Mouse (Mus musculus): ENCODE measurements around the gene Tom1. TPM values are rescaled to one million over a fixed set of nuclear protein-coding genes. Genes with fewer than 3 reads are reported as not detected.

Gene Tom1
- total RNA-seq, 2 experiments from 2014 or later: 37.2 to 47.1 TPM

- intact Hi-C loops (cut with DNase I): no loop called here
- no peak for DNase-seq (ENCODE audit: low spot score in 2 of 2)
These were observed 6.2 kb downstream of the Tom1 start for GRCm38 (mm10) chr8:75039754-75040153.

DNA sequence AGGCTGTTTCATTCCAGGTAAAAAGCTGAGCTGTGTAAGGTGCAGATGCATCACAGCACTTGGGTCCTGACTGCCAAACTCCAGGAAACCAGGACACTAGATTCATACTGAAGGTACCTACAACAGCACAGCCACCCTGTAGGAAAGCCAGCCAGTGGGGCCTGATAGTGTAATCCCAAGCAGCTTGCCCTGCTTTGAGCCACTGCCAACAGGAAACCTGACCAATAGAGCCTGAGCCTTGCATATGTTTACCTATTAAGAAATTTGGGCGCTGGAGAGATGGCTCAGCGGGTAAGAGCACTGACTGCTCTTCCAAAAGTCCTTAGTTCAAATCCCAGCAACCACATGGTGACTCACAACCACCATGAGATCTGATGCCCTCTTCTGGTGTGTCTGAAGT, 8.7 kb downstream of the Tom1 start:
- intact Hi-C loops (cut with DNase I): no loop called here
- DNase-seq (ENCODE audit: low spot score in 2 of 2): no peak

DNA sequence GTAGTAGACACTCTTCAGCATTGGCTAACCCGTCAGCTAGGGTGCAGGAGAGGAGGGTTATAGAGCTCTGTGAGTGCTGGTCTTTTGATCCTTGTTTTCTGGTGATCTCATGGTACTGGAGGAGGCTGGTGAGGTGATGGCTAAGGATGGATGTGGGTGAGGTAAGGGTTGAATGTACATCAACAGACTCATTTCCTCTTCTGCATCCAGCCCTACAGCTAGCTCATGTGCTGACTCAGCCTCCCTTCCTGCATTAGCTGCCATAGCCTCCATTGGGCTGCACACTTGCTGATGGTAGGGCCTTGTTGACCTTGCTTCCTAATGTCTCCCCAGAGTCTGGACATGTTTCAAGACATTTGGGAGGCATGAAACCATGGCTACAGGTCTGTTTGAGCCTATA, 9.5 kb downstream of the Tom1 start:
- intact Hi-C loops (cut with DNase I): no loop called here
- no peak for DNase-seq (ENCODE audit: low spot score in 2 of 2)

- no peak for DNase-seq (ENCODE audit: low spot score in 2 of 2)
- intact Hi-C loops (cut with DNase I): no loop called here
These were observed 12.8 kb downstream of the Tom1 start for GRCm38 (mm10) chr8:75046303-75046702.

DNA sequence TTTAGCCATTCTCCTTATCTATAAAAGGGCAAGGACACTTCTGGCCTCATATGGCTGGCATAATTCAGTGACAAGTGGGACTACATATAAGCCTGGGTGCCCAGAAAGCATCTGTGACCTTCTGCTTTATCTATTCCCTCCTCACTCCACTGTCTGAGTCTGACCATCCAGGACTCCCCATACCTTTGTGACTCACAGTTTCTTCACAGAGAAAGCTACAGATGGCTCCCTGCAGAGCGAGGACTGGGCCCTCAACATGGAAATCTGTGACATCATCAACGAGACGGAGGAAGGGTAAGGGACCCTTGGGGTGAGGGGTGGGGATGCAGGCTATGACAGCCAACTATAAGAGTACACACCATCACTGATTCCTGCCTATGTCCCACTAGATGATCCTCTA, 14.3 kb downstream of the Tom1 start:
- DNase-seq (ENCODE audit: low spot score in 2 of 2): no peak
- intact Hi-C loops (cut with DNase I): no loop called here

DNA sequence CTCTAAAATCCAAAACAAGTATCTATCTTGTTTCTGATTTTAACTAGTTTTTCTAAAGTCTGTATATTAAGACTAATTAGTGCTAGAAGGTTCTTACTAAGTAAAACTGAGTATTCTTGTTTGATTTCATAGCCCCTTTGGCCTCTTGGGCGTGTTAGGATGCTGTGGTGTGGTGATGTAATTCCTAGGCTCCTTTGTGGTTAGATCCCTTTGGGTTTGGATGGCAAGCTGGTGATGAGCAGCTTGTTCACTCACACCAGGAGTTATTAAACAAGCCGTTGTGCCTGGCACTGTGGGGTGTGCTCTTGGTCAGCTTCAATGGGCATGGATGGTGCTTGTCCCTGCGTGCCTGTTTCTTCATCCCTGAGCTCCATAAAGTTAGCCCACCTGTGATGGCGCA, 19.8 kb downstream of the Tom1 start:
- intact Hi-C loops (cut with DNase I): no loop called here
- no peak for DNase-seq (ENCODE audit: low spot score in 2 of 2)

- intact Hi-C loops (cut with DNase I): no loop called here
- DNase-seq (ENCODE audit: low spot score in 2 of 2): no peak
These were observed 22.2 kb downstream of the Tom1 start for GRCm38 (mm10) chr8:75055673-75056072.

DNA sequence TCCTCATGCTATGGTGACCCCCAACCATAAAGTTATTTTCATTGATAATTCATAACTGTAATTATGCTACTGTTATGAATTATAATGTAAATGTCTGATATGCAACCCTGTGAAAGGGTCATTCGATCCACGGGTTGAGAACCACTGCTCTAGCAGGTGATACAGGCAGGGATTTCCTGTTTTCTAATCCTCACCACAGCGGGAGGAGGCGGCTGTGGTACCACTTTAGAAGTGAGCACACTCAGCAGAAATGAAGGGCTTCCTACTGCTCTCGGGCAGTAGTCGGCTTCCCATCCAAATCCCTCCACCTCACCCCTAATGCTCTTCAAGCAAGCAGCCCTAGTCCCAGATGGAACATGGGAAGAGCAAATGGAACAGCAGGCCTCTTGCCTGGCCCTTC, 26.5 kb downstream of the Tom1 start:
- no peak for DNase-seq (ENCODE audit: low spot score in 2 of 2)
- intact Hi-C loops (cut with DNase I): no loop called here

- intact Hi-C loops (cut with DNase I): no loop called here
These were observed 27.3 kb downstream of the Tom1 start for GRCm38 (mm10) chr8:75060815-75061214.

DNA sequence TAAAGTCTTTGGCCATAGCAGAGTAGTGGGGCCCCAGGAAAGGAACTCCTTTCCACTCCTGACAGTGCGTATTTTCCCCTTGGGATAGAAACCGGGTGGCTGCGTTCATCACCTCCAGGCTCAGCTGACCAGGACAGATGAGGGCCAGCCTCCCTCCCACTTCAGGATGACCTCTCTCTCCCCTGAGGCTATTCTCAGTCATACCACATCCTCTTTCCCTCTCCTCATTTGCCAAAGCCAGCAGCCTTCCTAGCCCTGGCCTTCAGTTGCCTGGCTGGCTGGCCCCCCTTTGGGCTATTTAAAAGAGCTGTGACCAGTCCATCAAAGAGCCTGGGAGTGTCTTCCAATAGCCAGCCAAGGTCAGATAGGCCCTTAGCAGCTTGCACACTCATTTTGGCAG, 29.8 kb downstream of the Tom1 start:
- no peak for DNase-seq (ENCODE audit: low spot score in 2 of 2)
- intact Hi-C loops (cut with DNase I): no loop called here

More at GRCm38 (mm10) chr8:75060815-75061214, 27.3 kb downstream of the Tom1 start:
- DNase-seq (ENCODE audit: low spot score in 2 of 2): no peak

- intact Hi-C loops (cut with DNase I): no loop called here
- DNase-seq (ENCODE audit: low spot score in 2 of 2): no peak
These were observed 31.3 kb downstream of the Tom1 start for GRCm38 (mm10) chr8:75064790-75065189.

- DNase-seq (ENCODE audit: low spot score in 2 of 2): no peak
- intact Hi-C loops (cut with DNase I): no loop called here
These were observed 33.8 kb downstream of the Tom1 start for GRCm38 (mm10) chr8:75067287-75067686.

GRCm38 (mm10) chr8:75070297-75070696, 36.8 kb downstream of the Tom1 start:
- intact Hi-C loops (cut with DNase I): loop anchor here (5.0 kb wide), 2 partner anchors 152 to 202 kb away; no protein-coding TSS in a partner anchor
- DNase-seq (ENCODE audit: low spot score in 2 of 2): no peak

GRCm38 (mm10) chr8:75071627-75072346, 38.3 kb downstream of the Tom1 start:
- intact Hi-C loops (cut with DNase I): loop anchor here (1.0 to 5.0 kb wide), 3 partner anchors 38 to 201 kb away; partner anchors contain the start of gene Mcm5
- peak; percentile 74 to 75 for DNase-seq (ENCODE audit: low spot score in 2 of 2)

DNA sequence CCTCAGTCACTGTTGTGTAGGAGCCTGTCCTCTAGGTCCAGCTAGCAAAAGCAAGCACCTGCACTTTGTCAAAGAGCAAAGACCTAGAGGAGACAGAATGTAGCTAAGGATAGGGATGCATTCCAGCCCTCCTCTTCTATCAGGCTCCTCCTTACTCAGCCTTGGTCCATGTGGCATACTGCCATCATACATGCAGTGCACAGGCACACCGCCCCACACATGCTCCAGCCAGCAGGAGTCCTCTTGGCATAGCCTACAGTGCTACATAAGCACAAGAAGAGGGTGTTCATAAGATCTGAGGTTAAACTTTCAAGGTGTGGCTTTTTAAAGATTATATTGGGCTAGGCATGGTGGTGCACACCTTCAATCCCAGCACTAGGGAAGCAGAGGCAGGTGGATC, 41.4 kb downstream of the Tom1 start:
- no peak for DNase-seq (ENCODE audit: low spot score in 2 of 2)
- intact Hi-C loops (cut with DNase I): loop anchor here (5.0 kb wide), 2 partner anchors 147 to 197 kb away; no protein-coding TSS in a partner anchor

- DNase-seq (ENCODE audit: low spot score in 2 of 2): no peak
- intact Hi-C loops (cut with DNase I): no loop called here
These were observed 44.7 kb downstream of the Tom1 start for GRCm38 (mm10) chr8:75078215-75078614.

DNA sequence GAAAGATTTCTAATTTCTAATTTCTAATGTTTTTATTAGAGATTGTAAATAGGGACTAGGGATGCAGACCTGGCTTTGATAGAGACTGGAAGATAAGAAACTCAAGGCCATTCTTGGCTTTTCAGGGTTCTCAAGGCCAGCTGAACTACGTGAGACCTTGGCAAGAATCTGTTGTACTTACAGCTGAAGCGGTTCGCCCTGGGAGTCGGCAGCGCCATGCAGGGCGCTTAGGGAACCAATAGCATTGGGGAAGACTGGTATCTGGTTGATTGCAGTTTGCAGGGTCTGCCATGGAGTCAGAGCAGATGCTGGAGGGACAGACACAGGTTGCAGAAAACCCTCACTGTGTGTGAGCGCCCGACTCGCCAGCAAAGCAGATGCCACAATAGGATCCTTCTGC, 45.3 kb downstream of the Tom1 start:
- no peak for DNase-seq (ENCODE audit: low spot score in 2 of 2)
- intact Hi-C loops (cut with DNase I): no loop called here

DNA sequence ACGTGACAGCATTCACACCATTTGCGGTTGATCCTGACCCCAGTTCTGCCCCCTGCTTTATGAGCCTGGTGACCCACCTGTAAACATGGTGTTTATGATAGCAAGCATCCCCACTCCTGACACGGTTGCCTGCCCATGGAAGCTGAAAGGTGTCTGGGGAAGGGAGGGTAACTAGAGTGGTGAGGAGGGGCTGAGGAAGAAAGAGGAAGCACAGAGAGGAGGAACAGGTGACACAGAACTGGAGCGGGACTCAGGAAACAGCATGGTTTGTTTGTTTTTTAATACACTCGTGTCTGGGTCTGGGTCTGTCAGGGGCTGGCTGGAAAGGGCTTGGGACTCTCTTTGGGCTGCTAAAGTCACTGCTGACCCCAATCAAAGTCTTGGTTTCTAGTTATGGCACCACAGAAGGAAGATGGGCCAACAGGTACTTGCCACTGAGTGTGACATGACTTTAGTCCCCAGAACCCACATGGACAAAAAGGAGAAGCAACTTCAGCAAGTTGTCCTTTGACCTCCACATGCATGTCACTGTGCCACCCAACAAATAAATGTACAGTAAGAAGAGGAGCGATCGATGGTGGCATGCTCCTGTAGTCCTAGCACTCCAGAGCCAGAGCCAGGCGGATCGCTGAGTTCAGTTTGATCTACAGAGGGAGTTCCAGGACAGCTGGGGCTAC, 48.0 kb downstream of the Tom1 start:
- intact Hi-C loops (cut with DNase I): no loop called here
- no peak for DNase-seq (ENCODE audit: low spot score in 2 of 2)

DNA sequence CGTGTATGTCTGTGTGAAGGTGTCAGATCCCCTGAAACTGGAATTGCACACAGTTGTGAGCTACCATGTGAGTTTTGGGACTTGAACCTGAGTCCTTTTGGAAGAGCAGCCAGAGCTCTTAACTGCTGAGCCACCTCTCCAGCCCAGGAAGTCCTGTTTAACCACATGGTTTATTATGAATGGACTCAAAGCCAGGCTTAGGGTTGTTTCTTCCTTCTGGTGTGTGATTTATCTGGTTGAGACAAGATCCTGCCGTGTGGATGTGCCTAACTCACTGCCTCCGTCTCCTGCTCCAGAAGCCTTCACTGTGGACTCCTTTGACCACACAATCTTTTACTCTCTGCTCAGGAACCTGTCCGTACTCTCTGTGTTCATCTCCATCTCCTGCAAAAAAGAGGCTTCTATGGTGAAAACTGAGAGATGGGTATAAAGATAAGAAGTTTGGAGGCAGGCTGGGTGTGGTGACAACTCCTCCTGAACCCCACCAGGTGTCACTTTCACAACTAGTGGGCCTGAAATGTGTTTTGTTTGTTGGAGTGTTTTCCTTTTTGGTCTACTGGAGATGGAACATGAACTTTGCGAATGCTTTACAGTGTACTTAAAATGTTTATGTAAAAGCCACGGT, 48.8 kb downstream of the Tom1 start:
- intact Hi-C loops (cut with DNase I): no loop called here
- DNase-seq (ENCODE audit: low spot score in 2 of 2): no peak

DNA sequence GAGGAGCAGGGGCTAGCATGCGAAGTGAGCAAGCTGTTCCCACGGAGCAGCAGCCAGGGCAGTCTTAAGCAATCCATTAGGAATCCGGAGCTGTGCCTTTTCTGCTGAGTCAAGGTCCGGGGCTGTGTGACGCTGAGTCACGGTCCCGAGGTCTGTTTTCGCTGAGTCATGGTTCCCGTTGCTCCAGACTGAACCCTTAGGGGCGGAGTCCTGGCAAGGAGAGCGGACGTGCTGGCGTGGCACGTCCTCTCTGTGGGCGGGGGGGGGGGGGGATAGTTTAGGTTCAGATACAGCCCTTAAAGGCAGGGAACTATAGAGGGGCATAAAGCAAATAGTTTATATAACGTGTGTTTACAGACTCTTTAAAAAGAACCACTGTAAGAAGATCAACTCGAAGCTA, 50.3 kb downstream of the Tom1 start:
- peak; percentile 79 to 81 for DNase-seq (ENCODE audit: low spot score in 2 of 2)
- intact Hi-C loops (cut with DNase I): no loop called here

Data from left cerebral cortex, postnatal 36 days (tissue).